Mouse (Mus musculus) thymus, postnatal 25 days (tissue): ENCODE data around the gene 1810037I17Rik.
"Not testable (repeated sequence)": the region's sequence is repeated elsewhere in the genome, so short reads cannot be mapped to it uniquely, and the experiment has no call there.

Source experiments
- DNase-seq: peaks from one replicate; pipeline ENCODE4 v3.0.0; 2022

1810037I17Rik gene

DNA sequence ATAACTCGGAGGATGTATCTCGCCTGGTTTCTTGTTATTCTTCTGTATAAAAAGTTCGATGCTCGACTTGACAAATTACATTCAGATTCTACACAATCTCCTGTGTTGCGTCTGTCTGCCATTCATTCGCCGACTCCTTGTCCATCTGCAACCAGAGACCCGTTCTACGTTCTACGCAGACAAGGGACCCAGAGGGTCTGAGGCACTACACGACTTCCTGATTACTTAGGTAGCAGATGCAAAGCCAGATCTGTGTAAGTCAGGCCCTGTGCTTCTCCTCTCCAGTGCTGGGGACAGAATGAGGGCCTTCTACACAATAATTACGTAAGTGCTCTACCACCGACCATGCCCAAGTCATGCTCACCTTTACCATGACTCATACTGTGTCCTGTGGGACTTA is 13.2 kb downstream of the 1810037I17Rik start:
- DNase-seq = not testable (repeated sequence)

DNA sequence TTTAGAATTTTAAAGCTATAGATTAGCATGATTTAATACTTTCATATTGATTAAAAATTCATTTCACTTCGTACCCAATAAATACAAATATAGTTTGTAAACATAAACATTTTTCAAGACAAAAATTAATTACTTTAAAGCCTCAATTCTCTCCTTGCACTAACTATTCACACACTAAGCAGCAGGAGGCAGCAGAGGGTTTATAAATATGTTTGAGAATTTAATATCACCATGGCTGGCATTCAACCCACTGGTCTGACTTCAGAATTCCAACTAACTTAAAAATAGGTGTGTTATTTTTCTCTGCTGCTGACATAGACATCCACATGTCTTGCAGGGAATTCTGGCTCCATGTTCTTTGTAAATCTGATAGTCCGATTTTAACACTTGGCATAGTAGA is 15.2 kb downstream of the 1810037I17Rik start:
- DNase-seq = peak; percentile 18

DNA sequence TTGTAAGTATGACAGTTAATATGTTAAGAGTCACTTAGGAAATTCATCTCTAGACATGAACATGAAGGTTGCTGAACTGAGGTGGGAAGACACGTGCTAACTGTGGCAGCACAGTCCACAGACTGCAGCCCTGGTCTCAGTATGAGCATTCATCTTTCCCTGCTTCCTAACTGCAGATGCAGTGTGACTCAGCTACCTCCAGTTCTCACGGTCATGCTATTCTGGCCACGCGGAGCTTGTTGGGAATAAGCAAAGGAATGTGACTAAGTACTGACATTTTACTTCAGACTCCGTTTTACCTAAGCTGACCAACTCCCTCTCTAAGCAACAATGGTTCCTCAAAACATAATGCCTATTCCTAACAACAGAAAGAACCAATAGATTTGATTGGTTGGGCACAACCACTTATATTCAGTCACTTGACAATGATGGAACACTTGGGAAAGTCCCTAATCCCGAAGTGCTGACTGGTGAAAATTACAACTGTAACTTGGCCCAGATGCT is 19.4 kb downstream of the 1810037I17Rik start:
- DNase-seq = no peak

DNA sequence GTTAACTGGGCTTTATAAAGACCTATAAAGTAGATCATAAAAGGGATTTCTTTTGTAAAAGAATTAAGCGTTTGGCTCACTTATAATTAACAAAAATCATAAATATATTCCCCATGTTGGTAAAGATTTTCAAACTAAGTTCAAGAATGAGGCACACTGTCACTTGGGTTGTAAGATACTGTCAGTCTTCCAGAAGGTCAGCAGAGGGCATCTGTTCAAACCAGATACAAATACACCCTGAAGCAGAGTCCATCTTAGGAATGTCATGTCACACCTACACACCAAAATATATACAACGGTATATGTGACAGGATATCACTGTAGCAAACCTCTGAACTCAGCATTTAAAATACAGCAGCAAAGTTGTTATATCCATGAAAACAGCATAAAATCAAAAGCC is 26.1 kb downstream of the 1810037I17Rik start:
- no peak for DNase-seq

DNA sequence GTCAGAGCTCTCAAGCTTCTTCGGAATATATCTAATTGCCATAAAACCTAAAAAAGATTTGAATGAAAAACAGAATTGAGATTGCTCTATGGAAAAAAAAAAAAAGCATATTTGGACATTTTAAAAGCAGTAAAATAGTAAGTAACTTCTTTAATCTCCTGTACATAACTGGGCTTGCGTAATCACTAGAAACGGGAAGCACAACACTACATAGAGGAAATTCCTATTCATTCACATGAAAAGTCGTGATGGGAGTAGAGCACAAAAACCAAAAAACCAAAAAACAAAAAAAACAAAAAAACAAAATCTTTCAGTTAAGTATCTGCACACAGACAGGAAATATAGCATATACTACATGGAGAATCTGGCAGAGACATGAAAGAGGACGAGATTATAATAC is 40.3 kb downstream of the 1810037I17Rik start:
- DNase-seq = no peak

DNA sequence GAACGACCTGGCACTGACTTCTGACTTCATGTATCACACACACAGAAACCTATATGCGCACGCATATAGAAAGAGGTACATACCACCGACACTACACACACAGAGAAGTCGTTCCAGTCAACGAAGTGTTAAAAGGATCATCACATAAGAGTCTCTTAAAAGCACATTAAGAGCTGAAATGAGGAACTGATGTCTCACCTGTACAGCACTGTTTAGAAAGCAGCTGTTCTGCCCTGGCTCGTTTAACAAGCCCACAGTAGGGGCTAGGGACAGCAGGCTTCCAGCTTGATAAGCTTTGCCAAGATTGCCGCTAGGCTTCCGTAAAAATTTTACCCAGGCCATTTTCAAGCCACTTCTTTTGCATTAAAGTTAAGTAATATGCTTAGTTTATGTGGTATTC is 44.4 kb downstream of the 1810037I17Rik start:
- no peak for DNase-seq

DNA sequence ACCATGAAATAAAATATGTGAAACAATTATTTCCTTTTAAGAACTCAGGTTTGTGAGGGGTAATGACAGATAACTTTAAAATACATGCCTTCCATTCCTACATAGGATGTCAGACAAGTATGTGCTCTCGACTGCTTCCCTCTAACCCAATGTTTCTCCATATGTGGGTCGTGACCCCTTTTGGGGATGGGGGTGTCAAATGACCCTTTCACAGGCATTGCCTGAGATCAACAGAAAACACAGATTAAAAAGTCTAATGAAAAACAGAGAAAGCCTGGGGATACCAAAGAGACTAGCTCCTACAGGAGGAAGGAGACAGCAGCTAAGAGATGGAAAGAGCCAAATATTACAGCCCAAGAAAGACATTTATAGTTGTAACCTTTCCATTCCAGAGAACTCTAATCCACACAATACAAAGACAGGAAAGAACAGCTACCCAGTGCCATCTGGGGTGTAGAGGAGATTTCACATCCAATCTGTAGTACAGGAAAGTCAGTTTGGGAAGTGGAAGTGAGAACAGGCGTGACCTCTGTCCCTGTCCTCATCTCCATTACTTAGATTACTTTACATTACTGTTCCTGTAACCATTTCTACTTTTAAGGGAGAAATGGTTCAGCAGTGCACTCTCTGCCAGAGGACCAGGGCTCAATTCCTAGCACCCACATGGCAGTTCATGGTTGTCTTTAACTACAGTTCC is 48.3 kb downstream of the 1810037I17Rik start:
- no peak for DNase-seq

DNA sequence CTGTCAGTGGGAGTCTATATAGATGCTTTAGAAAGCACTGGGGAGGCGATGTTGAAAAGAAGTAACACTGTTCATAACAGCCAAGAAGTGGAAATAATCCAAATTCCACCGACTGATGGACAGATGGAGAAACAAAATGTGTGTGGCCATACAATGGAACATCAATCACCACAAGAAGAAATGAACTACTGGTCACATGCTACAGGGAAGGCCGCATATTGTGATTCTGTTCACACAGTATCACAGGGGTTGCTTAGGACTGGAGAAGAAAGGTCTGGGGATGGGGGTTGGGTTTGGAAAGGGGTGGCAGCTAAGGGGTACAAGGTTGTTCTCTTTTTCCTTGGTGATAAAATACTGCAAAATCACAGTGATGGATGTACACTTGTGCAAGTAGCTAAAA is 50.8 kb downstream of the 1810037I17Rik start:
- DNase-seq = no peak

DNA sequence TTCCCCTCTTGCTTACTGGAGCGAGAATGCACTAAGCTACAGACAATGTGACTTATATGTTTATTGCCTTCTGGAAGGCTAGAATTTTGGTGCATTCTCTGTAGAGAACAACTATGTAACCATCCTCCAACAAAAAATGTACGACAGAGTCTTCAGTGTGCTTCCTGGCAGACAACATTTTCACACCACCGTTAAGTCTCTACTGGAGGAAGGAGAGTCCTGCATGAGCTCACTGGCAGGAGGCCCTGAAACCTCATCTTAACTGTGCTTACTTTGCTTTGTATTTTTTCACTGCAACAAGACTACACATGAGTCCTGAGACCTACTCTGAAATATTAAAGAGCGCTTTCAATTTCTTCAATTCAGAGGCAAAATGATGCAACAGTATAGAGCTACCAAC is 51.4 kb downstream of the 1810037I17Rik start:
- DNase-seq = no peak
